Mouse (Mus musculus) forebrain, embryonic 13.5 days (tissue): ENCODE measurements around the gene Frmd8. TPM values are rescaled to one million over a fixed set of nuclear protein-coding genes. Genes with fewer than 3 reads are reported as not detected.
A peak's percentile ranks its signal among the peaks of the same experiment; 100 is the strongest.

Experiments used
- ATAC-seq: fragments of 200-750 bp; cut with Nextera tagmentation; 2 replicates; pipeline ENCODE4 v1.8.0; 2017
- H3K27ac ChIP-seq: fragments of 300-500 bp; sonication (generic); 2 replicates; pipeline ENCODE4 v1.5.1; 2015; ENCODE audit warnings: inconsistent platforms, mild to moderate bottlenecking, moderate library complexity
- H3K27me3 ChIP-seq: fragments of 300-500 bp; sonication (generic); 2 replicates; pipeline ENCODE4 v1.6.1; 2015; ENCODE audit warnings: mild to moderate bottlenecking, inconsistent platforms
- H3K36me3 ChIP-seq: fragments of 300-500 bp; sonication (generic); 2 replicates; pipeline ENCODE4 v1.6.1; 2015; ENCODE audit warnings: mild to moderate bottlenecking, inconsistent platforms; ENCODE audit not compliant: poor library complexity, severe bottlenecking
- H3K4me1 ChIP-seq: fragments of 300-500 bp; sonication (generic); 2 replicates; pipeline ENCODE4 v1.6.1; 2015; ENCODE audit warnings: inconsistent platforms
- H3K4me2 ChIP-seq: fragments of 300-500 bp; sonication (generic); 2 replicates; pipeline ENCODE4 v1.6.1; 2015; ENCODE audit warnings: inconsistent platforms, mild to moderate bottlenecking, moderate library complexity
- H3K4me3 ChIP-seq: fragments of 300-500 bp; sonication (generic); 2 replicates; pipeline ENCODE4 v1.5.1; 2015; ENCODE audit warnings: mild to moderate bottlenecking, inconsistent platforms
- H3K9ac ChIP-seq: fragments of 300-500 bp; sonication (generic); 2 replicates; pipeline ENCODE4 v1.6.1; 2015; ENCODE audit warnings: mild to moderate bottlenecking, inconsistent platforms
- H3K9me3 ChIP-seq: fragments of 300-500 bp; sonication (generic); replicated peaks from 2 replicates; pipeline ENCODE4 v1.6.1; 2016; ENCODE audit warnings: inconsistent platforms
- WGBS: fragments of 180-500 bp; shearing (Covaris S2); methylation state at CpG from one replicate; pipeline ENCODE4 v1.1.7; 2015; 5-methylcytosine and 5-hydroxymethylcytosine counted together
- polyA plus RNA-seq: library from polyadenylated mRNA; unstranded; fragments of >200 nt; fragmentation: Nextera tagmentation; extraction: Ambion mirVana; gene quantifications from 2 replicates; pipeline ENCODE4 v1.2.1, GENCODE M21; 2015

Frmd8 gene
- polyA plus RNA-seq, 1 experiment from 2014 or later, result 21.7 TPM

DNA sequence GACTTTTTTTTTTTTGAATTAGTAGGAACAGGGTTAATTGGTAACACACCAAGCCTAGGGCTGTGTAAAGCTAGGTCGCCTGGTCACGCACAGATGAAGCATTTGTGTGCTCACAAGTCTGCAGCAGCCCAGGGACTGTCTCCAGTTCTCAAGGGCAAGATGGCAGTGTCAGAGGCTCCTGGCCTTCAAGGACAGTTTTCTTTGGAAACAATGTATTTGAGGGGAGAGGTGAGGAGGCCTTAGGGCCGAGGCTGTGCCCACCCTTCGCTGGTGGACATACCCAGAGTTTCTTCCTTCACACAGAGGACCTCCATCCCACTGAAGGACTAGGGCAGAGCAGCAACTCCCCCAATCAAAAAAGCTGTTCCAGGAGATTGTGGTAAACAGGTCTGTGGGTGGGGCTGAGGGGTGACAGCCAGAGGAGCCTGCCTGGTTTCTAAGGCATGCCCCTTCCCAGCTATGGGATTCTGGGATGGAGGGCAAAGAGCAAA is 27.7 kb downstream of the Frmd8 start:
- Histone ChIP-seq H3K4me2 (peak overlapping the region; percentile 68), H3K36me3 (peaks cover 9% of the 10 kb centered on the region), H3K4me1 (peaks cover 87% of the 10 kb centered on the region), H3K9me3 (no peaks in the 10 kb centered on the region), H3K9ac (peak overlapping the region; percentile 69), H3K27me3 (no peaks in the 10 kb centered on the region), H3K27ac (peak overlapping the region; percentile 99), H3K4me3 (peak overlapping the region; percentile 32; the same call in 1 of the 2 replicates)
- 35% methylated on average over 4 of the region's 4 CpGs for WGBS
- no peak for ATAC-seq

- Histone ChIP-seq H3K27ac (peak overlapping the region; percentile 99), H3K4me3 (peak overlapping the region; percentile 32), H3K4me1 (peaks cover 88% of the 10 kb centered on the region), H3K9ac (peak overlapping the region; percentile 69), H3K9me3 (no peaks in the 10 kb centered on the region), H3K27me3 (no peaks in the 10 kb centered on the region), H3K4me2 (peak overlapping the region; percentile 68), H3K36me3 (0 out of 2 replicates have a peak, but pooled peaks cover 3% of the 10 kb centered on the region)
- 2% methylated on average over 16 of the region's 16 CpGs for WGBS
- ATAC-seq, result peak; percentile 84
These were observed 28.3 kb downstream of the Frmd8 start for GRCm38 (mm10) chr19:5846557-5847305.

DNA sequence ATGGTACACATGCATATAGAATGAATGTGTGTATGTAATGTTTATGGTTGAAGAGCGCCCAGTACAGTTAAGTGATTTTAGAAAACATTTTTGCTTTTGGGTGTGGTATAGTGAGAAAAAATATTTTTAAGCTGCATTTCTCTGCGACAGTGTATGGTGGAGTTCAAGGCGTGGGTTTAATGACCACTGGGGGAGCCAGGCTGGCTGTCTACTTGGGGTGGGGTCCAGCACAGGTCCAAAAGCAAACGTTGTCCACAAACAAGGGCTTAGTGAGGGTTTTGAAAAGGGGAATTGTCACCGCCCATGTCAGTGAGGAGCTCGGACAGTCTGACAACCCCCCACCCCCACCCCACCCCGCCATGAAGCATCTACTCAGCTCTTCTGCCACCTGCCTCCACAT is 28.9 kb downstream of the Frmd8 start:
- peak; percentile 40 for ATAC-seq
- peak overlapping the region; percentile 69 for H3K9ac ChIP-seq

GRCm38 (mm10) chr19:5845319-5846135 is 29.5 kb downstream of the Frmd8 start:
- Histone ChIP-seq H3K9me3 (no peaks in the 10 kb centered on the region), H3K9ac (peak overlapping the region; percentile 69), H3K4me1 (peaks cover 88% of the 10 kb centered on the region), H3K27ac (peak overlapping the region; percentile 99), H3K4me3 (peak overlapping the region; percentile 32), H3K4me2 (peak overlapping the region; percentile 68), H3K27me3 (no peaks in the 10 kb centered on the region), H3K36me3 (no peaks in the 10 kb centered on the region)
- peak; percentile 43 for ATAC-seq
- 7% methylated on average over 44 of the region's 45 CpGs for WGBS

More for the DNA sequence above, 28.9 kb downstream of the Frmd8 start:
- Histone ChIP-seq H3K27ac (peak overlapping the region; percentile 99), H3K4me1 (peaks cover 88% of the 10 kb centered on the region), H3K4me3 (peak overlapping the region; percentile 32), H3K27me3 (no peaks in the 10 kb centered on the region), H3K36me3 (no peaks in the 10 kb centered on the region), H3K4me2 (peak overlapping the region; percentile 68), H3K9me3 (no peaks in the 10 kb centered on the region)
- 1% methylated on average over 7 of the region's 7 CpGs for WGBS

DNA sequence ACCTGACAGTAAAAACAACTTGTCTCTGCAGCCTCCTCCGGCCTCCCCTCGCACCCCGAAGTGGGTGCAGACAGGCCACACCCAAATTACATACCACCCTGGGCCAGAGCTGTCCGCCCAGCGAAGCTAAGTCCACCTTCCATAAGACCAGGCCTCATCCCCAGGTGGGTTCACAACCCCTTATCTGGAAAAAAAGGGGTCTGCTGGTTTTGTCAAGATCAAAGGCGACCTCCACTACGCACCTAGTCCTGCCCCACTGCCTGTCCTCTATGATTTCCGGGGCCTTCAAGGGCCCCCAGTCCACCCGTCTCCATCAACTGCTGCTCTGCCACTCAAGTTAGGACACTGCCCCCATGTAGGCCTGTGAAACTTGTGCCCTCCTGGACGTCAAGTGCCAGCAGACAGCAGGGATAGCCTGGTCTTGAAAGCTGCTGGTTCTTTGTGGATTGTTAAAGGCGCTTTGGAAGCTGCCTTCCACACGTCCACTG is 30.2 kb downstream of the Frmd8 start:
- peak overlapping the region; percentile 32 for H3K4me3 ChIP-seq
- H3K27ac ChIP-seq, result peak overlapping the region; percentile 99
- 83% methylated on average over 12 of the region's 12 CpGs for WGBS
- no peaks in the 10 kb centered on the region for H3K27me3 ChIP-seq
- H3K4me2 ChIP-seq, result peak overlapping the region; percentile 68
- peak overlapping the region; percentile 62 for H3K9ac ChIP-seq
- peaks cover 82% of the 10 kb centered on the region for H3K4me1 ChIP-seq
- no peaks in the 10 kb centered on the region for H3K36me3 ChIP-seq
- H3K9me3 ChIP-seq, result no peaks in the 10 kb centered on the region
- ATAC-seq, result no peak

GRCm38 (mm10) chr19:5843781-5844691 is 31.0 kb downstream of the Frmd8 start:
- Histone ChIP-seq H3K27ac (peak overlapping the region; percentile 33), H3K9ac (peak overlapping the region; percentile 30; the same call in 1 of the 2 replicates), H3K4me1 (peaks cover 74% of the 10 kb centered on the region), H3K27me3 (no peaks in the 10 kb centered on the region), H3K9me3 (no peaks in the 10 kb centered on the region), H3K4me3 (no peak overlapping the region), H3K36me3 (no peaks in the 10 kb centered on the region), H3K4me2 (peak overlapping the region; percentile 22)
- ATAC-seq, result no peak
- WGBS, result 86% methylated on average over 30 of the region's 30 CpGs

DNA sequence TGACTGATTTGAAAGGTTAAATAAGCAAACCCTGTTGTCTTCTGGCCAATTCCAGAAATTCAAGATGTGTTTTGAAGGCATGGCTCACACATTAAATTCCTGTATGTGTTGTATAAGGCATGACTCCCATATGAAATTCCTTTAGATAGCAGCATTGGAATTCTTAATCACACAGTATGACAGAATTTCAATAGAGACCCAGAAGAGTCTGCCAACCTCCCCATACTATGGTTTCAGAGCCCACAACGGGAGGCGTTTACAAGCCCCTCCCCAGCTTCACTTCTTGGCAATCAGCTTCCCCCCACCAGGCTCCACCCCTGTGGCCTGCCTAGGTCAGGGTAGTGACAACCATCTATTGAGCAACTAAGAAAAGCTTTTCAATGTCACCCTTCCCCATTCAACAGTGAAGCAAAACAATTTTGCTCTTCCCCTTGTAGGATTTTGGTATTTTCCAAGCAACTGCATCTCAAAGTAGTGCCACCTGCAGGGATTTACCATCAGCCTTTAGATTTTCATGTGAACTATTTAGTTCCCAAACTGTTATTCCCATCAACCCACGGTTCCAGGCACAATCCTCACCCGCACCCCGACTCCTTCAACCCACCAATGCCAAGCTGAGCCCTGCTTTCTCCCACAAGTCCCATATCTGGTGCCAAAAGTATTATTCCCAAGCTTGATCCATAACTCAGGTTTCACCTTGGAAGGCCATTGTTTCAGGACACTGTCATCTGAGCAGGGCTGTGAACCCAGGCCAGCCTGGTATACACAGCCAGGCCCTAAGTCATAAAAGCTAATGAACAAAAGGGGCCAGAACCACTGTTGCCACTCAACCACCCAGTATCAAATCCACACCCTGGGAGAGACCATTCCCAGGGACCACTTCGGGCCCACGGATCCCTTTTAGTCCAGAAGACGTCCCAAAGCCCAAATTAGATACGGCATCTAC is 32.0 kb downstream of the Frmd8 start:
- no peak for ATAC-seq
- Histone ChIP-seq H3K9me3 (no peaks in the 10 kb centered on the region), H3K4me2 (peak overlapping the region; percentile 18), H3K36me3 (no peaks in the 10 kb centered on the region), H3K4me1 (peaks cover 64% of the 10 kb centered on the region), H3K9ac (no peak overlapping the region), H3K4me3 (no peak overlapping the region), H3K27me3 (no peaks in the 10 kb centered on the region), H3K27ac (peak overlapping the region; percentile 33)
- 63% methylated on average over 9 of the region's 9 CpGs for WGBS

GRCm38 (mm10) chr19:5841999-5842784 is 32.9 kb downstream of the Frmd8 start:
- Histone ChIP-seq H3K36me3 (no peaks in the 10 kb centered on the region), H3K9ac (0 out of 2 replicates have a peak overlapping the region, but pooled peaks have one; percentile 31), H3K27ac (peak overlapping the region; percentile 33; the same call in 1 of the 2 replicates), H3K4me2 (peak overlapping the region; percentile 18), H3K4me3 (no peak overlapping the region), H3K9me3 (no peaks in the 10 kb centered on the region), H3K27me3 (no peaks in the 10 kb centered on the region), H3K4me1 (peaks cover 55% of the 10 kb centered on the region)
- ATAC-seq, result no peak
- 52% methylated on average over 5 of the region's 5 CpGs for WGBS

DNA sequence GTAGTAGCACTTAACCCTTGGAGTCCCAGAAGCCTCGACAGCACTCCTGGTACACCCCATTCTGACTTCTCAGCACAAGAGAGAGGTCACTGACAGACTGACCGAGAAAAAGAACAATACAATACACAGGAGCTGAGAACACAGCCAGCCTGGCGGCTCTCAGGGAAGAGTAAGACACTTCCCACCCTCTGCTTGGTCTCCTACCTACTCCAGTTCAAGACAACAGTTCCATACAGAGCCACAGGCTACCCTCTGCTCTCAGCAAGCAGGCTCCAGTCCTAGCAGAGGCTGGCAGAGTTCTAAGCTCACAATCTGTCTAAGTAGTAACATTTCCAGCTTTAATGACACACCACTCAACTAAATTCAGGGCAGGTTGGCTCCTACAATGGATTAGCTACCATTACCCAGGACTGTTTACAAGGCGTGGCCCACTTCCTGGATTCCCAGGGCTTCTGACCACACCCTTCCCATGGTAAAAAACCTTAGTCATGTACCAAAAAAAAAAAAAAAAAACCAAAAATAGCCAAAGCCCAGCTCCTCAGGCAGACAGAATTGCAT is 33.6 kb downstream of the Frmd8 start:
- Histone ChIP-seq H3K4me1 (peaks cover 48% of the 10 kb centered on the region), H3K27me3 (no peaks in the 10 kb centered on the region), H3K9me3 (no peaks in the 10 kb centered on the region), H3K36me3 (no peaks in the 10 kb centered on the region), H3K27ac (0 out of 2 replicates have a peak overlapping the region, but pooled peaks have one; percentile 26), H3K4me3 (no peak overlapping the region), H3K4me2 (no peak overlapping the region), H3K9ac (no peak overlapping the region)
- WGBS, result 63% methylated on average over 4 of the region's 4 CpGs
- no peak for ATAC-seq
